Mouse (Mus musculus) heart, adult 11 months (tissue): Measurements from ENCODE around the gene Heatr1.
"Not testable (repeated sequence)": the region's sequence is repeated elsewhere in the genome, so short reads cannot be mapped to it uniquely, and the experiment has no call there.

Experiments used
- DNase-seq: peaks from one replicate; pipeline ENCODE4 v3.0.0; 2022

Heatr1 gene

DNA sequence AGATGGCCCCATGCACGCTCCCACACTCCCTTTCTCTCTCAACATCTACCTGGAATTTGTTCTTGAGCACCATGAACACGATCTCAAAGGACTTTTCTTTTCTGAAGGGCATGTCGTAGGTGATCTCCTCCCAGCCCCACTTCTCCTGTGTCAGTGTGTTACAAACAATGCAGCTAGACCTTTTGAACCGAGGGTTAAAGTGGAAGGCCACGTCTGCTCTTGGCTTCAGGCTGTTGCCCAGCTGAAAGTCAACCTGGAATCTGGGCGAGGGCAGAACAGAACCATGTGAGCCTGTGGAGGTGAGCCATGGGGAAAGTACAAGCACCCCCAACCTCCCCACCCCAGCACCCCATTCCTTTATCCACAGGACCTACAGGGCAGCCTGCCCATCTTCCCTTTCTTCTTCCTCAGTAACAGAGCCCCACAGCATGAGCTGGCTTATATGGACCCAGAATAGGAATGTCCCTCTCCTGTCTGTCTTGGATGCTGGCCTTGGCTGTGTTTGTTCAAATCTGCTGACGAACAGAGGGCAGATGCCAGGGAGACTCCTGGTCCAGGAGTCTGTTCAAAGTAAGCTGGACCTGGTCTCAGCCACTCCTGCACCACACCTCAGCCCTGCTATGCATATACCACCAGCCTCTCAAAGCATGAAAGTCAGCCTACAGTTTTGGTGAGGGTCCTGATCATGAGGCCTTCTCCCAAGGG, 60.0 kb downstream of the Heatr1 start:
- DNase-seq: no peak

DNA sequence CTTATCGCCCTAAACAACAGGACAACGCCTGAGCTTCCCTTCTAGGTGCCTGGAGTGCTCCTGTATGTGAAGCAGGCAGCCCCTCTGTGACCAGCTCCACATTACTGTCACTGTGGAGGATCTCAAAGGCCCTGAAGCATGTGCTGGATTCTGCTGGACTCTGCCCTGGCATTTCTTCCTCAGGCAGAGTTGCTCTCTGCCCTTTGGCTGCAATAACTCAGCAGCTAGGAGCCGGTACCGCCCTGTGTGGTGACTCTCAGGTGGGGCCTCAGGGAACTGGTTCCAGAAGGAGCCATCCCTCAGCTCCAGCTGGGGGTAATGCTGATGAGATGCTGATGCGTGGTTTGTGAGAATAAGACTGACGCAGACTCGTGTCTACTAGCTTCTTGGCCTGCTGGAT, 61.9 kb downstream of the Heatr1 start:
- DNase-seq: no peak

DNA sequence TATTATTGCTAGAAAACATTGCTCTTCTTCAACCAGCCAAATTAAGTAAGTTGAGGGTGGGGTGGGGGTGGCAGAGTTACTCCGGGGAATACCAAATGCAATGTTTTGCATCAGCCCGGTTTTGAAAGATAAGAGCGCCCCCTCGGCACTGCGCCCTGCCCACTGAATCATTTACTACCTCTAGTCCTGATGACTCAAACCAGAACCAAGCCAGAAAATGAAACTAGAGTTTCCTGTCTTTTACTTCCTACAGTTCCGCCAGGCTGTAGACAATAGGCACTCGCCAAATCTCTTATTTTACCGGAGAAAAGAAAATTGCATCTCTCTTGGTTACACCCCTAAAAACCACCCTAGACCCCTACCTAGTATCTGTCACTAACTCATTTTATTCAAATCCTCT, 65.6 kb downstream of the Heatr1 start:
- peak; percentile 97 for DNase-seq

DNA sequence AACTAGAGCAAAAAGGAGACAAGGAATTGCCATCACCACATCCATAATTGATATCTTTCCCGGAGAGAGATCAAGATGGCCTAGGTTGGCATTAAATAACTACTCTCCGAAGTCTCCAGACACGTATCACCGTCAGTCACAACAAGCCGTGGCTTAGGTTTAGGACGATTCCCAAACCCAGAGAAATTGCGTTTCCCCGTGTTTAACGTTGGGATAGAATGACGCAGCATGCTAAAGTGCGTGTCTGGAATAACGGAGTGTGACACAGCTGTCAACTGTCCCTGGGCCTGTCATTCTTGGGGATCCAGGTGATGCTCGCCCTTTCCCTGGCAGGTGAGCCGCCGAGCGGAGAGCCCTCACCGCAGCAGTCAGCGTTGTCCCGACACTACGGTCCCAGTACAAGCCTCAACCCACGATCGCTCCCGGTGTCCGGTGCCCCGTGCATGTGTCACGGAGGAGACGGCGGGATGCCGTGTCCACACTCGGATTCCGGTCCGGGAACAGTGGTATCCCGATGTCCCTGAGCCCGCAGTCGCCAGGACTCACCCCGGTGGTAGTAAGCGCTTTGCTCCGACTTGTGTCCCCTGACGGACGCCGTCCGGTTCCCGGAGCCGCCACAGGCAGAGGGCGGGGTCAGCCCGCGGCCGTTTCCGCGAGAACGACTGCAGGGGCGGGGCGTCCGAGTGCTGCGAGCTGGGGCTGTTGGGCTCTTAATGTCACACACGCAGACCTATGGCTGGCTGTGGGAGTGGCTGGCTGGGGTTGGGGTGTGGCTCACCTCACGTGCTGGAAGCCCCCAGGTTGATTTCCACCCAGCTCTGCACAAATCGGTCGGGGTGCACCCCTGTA, 66.3 kb downstream of the Heatr1 start:
- peak; percentile 100 for DNase-seq

DNA sequence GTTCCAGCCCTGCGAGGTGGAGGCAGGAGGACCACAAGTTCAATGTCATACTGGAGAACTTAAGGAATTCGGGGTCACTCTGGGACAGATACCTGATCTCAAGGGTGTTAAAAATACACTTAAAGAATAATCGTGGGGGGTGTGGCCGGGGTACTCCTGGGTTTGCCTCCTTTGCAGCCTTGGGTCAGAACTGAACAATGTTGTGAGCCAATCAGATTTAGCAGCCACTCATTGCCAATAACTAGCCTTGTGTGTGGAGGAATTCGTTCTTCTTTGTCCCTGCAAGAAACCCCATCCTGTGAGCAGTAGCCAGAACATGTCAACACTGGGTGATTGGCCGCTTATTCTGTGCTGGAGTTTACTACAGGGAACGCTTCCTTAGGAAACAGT, 66.9 kb downstream of the Heatr1 start:
- DNase-seq: no peak

DNA sequence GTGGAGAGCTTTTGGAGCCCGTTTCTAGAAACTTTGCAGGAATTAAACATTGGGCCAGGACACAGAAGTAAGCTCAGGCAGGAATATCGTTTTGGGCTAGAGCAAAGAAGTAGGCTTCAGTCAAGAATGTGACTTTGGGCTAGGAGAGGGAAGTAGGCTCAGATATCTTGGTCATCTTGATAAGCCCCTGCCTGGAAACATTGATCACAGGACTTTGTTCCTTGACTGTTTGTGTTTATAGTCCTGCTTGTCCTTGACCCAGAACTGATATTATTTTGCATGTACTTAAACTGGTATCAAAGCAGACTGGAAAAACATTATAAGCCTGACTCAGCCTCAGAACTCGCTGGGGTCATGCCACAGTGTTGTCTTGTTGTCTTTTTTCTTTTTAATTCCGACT, 67.8 kb downstream of the Heatr1 start:
- DNase-seq: no peak

DNA sequence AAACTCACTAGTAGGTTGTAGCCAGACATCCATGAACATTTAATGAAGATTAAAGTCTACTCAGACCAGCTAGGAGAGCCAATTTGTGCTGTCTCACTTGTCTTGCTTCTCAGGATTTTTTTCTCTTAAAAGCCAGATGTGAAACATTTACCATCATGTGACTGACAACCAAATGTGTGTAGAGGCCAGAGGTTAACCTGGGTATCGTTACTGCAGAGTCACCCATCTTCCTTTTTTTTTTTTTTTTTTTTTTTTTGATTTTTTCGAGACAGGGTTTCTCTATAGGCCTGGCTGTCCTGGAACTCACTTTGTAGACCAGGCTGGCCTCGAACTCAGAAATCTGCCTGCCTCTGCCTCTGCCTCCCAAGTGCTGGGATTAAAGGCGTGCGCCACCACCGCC, 69.3 kb downstream of the Heatr1 start:
- DNase-seq: not testable (repeated sequence)

DNA sequence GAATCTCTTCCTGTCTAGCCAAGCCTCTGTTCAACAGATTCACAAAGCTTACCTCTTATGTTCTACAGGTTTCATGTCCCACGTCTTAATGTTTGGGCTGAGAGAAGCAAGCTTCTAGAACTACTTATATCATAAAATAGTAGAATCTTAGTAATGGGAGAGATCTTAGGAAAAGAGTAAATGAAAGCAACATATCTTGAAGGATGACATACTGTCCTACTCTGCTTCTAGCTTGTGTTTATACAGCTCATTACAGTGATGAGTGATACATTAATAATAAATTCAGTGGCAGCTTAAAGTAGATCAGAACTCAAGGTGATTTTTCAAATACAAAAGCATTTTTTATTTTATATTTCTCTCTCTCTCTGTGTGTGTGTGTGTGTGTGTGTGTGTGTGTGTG, 70.0 kb downstream of the Heatr1 start, which contains the start of gene Lgals8:
TSS of gene Lgals8 (minus strand) at position 101 of the 400 bp plus-strand sequence.
- DNase-seq: no peak

DNA sequence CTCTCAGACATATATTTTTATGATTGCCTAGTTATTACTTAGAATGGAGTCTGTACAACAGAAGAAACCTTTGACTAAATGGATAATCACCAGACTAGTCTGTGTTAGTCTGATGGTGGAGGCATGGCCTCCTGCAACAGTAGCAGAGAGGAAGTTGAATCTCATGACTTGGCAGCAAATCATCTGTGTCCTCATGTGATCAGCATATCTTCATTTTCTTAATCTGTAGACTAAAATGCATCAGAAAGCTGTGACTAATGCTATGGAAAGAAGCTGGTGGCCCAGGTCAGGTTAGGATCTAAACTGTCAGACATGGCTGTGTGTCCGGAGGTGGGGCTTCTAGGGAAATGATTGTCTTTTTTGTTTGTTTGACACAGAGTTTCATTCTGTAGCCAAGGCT, 73.7 kb downstream of the Heatr1 start:
- peak; percentile 89 for DNase-seq

DNA sequence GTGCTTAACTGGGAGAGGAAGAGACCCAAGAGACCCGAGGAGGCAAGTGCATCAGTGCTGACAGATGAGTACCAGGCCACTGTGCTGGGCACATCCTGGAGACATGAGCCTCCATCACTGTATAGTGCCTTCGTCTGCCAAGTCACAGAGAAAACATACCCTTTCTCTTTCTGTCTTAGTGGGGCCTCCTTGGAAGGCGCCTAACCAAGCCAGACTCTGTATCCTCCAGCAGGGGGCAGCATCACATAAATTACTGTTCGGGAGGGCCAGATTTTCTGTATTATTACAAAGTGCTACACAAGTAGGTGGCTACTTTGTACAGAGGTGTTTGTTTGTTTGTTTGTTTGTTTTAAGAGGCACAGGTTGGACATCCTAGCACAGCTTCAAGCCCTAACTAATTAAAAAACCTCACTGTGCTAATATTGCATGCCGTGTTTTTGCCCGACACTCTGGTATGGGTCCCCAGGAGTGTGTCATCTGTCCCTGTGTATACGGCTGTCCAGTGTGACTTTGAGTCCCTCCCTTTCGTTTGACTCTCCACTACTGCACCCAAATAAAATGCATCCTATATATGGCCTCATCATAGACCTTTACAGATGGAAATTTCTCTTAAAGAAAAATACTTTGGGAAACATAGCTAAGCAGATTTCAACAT, 79.0 kb downstream of the Heatr1 start:
- peak; percentile 91 for DNase-seq

DNA sequence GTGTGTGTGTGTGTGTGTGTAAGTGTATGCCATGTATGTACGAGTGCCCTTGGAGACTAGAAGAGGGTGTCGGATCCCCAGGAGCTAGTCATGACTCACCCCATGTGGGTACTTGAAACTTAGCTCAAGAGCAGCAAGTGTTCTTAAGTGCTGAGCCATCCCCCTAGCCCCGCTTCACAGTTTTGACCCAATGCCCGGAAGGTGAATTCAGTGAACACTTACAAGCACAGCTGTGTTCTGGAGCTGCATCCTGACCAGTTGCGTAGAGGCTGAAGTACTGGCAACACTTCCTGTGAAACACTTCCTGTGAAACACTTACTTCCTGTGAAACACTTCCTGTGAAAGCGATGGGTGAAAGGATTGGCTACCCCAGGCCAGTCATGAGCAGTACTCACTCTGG, 80.4 kb downstream of the Heatr1 start:
- DNase-seq: no peak

DNA sequence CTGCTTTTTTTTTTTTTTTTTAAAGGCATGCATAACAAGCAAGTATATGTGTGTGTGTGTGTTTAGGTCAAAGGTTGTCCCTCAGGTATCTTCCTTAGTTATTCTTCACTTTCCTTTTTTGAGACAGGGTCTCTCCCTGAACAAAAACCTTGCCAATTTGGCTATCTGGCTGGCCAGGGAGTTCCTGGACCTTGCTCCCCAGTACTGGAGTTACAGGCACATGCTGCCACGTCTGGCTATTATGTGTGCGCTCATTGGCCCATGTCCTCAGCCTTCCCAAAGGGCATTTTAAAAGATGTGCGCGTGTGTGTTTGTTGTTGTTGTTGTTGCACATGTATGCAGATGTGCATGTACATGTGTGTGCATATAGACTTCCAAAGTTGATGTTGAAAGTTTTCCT, 82.1 kb downstream of the Heatr1 start:
- no peak for DNase-seq

DNA sequence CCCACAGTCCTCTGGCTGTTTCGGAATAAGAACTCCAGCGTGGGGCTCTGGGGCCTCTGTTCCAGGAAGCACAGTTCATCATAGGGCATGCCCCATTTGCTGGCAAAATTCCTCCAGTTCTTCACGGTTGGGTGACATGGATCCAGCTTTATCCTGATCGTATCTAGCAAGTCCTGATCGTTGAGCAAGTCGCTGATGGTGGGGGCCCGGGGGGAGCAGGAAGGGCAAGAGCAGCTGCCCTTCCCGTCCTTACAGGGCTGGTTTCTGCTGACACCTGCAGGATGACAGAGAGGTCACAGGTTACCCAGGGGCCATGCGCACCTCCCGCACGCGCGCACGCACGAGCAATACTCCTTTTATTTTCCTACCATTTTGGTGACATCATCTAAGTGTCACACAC, 83.5 kb downstream of the Heatr1 start:
- no peak for DNase-seq

DNA sequence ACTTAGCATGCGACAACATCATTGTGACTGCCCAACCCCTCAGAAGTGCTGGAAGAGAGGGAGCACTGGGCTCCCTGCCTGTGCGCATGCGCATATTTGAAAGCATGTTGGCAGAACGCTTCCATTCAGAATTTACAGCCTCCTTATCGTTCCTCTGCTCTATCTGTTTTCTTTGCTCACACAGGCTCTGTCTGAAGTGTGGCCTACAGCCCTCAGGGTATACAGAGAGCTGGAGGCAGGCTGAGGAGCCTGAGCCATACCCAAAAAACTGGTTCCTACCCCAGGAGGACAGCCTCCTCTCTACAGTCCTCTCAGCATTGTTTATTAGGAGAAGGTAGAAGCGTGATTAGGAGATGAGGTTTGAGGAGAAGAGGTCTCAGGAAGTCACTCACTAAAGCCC, 85.0 kb downstream of the Heatr1 start:
- DNase-seq: no peak

DNA sequence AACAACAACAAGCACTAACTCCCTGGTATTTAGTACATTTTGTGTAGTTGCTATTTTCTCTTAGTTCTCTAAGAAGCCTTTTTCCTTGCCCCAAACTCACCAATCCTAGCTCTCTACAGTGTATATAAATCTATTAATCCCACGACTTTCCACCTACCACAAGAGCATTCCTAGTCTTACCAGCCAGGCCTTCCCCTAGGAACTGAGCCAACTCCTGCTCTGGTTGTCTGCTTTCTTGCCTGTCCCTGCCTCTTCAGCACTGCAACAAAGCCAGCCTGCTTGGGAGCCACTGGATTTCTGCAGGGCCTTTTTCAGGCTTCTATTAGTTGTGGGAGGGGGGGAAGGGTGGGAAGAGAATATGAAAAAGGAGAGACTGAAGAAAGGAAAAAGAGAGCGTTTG, 90.4 kb downstream of the Heatr1 start:
- DNase-seq: no peak

DNA sequence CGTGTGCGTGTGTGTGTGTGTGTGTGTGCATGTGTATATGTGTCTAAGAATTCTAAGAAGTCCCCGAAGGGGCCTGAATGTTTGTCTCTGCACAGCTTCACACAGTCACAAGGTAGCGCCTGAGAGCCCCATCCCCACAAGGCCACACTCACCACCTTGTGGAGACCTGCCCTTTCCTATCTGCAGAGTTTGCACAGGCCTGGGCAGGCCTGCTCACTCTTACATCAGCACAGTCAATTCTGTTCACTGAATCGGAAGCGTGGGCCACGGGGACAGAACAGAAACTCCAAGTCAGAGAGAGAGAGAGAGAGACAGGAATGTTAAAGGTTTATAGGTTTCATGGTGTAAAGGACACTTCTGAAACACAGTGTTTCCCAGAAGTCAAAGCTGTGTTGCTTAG, 90.8 kb downstream of the Heatr1 start:
- no peak for DNase-seq
